Mouse (Mus musculus): Measurements from ENCODE around the gene Elane.

The Elane gene

DNA sequence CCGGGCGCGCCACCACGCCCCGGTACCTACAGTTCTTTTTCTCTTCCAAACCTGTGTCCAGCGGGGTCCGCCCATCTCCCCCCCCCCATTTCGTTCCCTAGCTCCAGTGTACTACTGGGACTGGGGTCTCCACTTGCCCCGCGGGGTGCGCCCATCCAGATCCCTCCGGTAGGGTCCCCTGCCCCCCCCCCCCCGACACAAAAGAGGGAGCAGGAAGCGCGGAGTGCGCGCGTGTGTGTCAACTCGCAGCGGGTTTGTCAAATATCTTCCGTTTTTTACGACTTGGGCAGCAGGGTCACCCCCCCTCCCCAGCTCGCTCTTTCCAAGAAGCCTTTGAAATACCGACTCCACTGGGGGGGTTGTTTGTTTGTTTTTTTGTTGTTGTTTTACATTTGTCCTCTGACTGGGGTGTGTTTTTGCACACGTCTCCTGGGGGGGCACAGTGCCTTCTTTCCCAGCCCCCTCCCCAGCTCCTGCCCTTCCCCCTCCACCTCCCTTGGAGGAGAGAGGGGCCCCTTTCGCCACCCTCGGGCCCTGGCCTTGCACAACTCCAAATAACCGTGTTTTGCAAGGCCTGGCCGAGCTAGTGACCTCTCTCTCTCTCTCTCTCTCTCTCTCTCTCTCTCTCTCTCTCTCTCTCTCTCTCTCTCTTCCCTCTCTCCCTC is 42.1 kb downstream of the Elane start:
- DNase-seq (ENCODE audit: extremely low read depth, insufficient read length, low spot score), result peak; percentile 51

DNA sequence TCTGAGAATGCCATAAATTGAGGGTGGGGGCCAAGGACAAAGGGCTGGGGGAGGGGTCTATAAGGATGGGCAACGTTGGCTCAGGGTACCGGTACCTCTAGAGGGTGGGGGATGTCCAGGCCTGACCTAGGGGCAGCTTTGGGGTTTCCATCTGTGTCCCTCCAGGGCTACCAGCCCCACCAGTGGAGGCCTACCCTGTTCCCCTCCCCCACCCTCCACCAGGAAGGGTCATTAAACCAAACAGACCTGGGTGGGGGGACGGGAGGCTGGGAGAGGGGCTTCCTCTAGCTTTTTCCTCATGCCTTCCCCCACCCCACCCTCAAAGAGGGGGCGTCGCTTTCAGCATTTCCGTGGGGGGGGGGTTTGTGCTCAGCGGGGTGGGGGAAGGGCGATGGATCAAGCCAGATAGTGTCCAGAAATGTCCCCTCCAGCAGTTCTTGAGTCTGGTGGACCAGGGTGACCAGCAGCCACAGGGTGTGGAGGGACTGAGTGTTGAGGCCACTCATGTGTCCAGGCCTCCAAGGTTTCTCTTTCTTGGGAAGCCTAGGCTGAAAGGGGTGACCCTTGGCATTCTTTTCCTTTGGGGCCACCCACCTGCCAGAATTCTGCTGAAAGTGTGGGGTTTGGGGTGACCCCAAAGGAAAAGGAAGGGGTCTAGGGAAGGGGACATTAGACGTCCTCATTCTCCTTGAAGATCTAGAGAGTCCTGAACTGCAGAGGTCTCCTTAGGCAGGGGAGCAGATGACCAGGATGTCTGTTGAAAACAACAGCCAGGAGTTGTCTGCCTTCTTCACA is 43.1 kb downstream of the Elane start:
- DNase-seq (ENCODE audit: extremely low read depth, insufficient read length, low spot score), result no peak

GRCm38 (mm10) chr10:79929967-79930825 is 44.1 kb downstream of the Elane start:
- DNase-seq (ENCODE audit: extremely low read depth, insufficient read length, low spot score), result no peak

DNA sequence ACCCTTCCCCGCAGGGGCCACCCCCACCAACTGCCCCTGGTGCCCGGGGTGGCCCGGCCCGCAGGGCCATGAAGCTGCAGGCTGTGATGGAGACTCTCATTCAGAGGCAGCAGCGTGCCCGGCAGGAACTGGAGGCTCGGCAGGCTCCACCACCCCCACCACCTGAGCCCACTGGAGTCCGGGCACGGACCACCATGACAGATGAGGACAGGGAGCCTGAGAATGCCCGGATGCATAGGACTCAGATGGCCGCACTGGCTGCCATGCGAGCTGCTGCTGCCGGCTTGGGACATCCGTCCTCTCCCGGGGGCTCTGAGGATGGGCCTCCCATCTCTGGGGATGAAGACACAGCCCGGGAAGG is 44.8 kb downstream of the Elane start:
- DNase-seq (ENCODE audit: extremely low read depth, insufficient read length, low spot score), result no peak

GRCm38 (mm10) chr10:79931797-79932196 is 45.8 kb downstream of the Elane start:
- DNase-seq (ENCODE audit: extremely low read depth, insufficient read length, low spot score), result no peak

DNA sequence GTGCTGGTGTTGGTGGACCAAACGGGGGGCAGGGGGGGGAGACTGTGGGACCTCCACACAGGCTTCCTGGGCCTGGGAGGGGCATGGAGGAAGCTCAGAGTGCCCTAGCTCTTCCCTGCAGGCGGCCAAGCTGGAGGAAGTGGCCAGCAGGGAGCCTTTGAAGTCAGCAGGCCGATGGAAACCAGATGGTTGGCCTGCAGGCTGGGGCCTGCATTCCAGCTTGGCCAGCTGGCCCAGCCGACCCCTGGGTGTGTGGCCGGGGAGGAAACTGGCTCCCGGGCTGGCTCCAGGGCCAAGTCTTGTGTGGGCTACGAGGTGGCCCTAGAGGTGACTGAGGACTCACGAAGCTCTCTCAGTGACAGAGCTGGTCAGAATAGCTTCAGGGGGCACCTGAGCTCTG is 46.7 kb downstream of the Elane start:
- peak; percentile 42 for DNase-seq (ENCODE audit: extremely low read depth, insufficient read length, low spot score)

- no peak for DNase-seq (ENCODE audit: extremely low read depth, insufficient read length, low spot score)
Measured at GRCm38 (mm10) chr10:79933145-79933679, 47.2 kb downstream of the Elane start.

- no peak for DNase-seq (ENCODE audit: extremely low read depth, insufficient read length, low spot score)
Measured at GRCm38 (mm10) chr10:79933861-79934260, 47.8 kb downstream of the Elane start.

DNA sequence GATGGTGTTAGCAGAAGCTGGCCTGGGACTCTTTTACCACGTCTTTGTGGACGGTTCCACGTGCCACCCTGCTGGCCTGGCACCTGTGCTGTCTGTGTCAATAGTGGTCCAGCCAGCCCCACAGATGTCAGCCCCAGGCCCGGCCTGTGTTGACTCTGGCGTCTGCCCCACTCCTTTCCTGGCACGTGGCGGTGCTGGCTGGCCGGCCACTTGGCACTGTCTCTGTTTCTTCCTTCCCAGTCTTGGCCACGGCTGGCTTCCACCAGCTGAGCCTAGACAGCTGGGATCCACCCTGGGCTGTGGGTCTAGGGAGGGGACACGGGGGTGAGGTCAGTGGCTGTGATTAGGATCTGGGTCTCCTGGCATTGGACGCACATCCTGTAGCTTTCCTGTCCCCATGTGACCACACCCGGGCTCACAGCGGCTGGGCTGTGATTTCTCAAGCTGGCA is 48.2 kb downstream of the Elane start:
- DNase-seq (ENCODE audit: extremely low read depth, insufficient read length, low spot score), result peak; percentile 86

DNA sequence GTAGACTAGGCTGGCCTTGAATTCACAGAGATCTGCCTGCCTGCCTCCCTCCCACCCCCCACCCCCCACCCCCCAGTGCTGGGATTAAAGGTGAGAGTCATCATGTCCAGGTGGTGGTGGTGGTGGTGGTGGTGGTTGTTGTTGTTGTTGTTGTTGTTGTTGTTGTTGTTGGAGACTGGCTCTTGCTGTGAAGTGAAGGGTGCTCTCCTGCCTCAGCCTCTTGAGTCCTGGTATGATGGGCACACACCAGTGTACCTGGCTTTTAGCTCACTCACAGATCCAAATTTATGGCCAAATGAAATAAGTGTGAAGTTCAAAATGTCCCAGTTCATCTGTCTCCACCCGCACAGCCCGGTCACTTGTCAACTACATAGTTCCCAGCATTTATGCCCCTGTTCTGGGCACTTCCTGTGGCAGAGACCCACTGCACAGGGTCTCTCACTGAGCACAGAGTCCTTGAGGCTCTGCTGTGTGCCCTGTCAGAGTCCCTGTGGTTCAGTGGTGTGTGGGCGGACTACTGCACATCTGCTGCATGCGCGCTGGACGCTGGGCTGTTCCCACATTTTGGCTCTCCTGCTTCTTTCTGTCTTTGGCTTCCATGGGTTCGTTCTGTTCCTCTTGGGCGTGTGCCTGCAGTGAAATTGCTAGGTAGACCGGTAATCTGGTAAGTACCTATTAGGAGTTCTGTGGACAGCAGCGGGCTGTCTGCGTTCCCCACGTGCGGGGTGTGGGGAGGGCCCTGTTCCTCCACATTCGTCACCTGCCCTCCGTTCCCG is 48.9 kb downstream of the Elane start:
- no peak for DNase-seq (ENCODE audit: extremely low read depth, insufficient read length, low spot score)

DNA sequence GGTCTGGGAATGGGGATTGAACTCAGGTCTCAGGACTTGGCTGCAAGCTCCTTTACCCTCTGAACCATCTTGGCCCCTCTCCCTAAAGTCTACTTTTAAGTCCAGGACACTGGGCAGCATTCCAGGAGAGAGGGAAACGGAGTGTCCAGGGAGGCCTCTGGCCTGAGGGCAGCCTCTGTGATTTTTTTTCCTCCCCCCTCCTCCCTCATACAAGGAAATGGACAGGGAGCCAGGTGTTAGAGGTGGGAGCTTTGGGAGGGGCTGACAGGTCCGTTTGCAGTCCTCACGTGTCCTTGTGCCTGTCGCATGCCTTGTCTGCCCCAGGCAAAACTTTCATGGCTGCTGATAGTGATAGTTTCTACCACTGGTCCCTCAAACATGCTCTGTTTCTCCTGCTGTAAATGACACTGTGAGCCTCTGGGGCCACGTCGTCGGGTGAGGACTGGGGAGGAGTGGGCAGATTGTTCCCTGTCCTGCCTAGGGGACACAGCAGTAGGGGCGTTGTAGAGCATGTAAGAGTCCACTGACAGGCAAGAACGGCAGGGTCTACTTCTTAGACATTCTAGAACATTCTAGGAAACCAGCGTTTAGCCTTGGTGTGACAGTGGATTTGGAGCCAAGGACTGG is 50.4 kb downstream of the Elane start:
- no peak for DNase-seq (ENCODE audit: extremely low read depth, insufficient read length, low spot score)

- DNase-seq (ENCODE audit: extremely low read depth, insufficient read length, low spot score), result peak; percentile 91
Measured at GRCm38 (mm10) chr10:79936911-79937441, 50.9 kb downstream of the Elane start.

All from 3134 (cell line).